Mouse (Mus musculus): Measurements from ENCODE around the gene Tfpi. TPM values are rescaled to one million over a fixed set of nuclear protein-coding genes. Genes with fewer than 3 reads are reported as not detected.
"Not testable (repeated sequence)": the region's sequence is repeated elsewhere in the genome, so short reads cannot be mapped to it uniquely, and the experiment has no call there.

The Tfpi gene
- polyA plus RNA-seq, 1 experiment from 2014 or later, result 21.2 TPM

GRCm38 (mm10) chr2:84428836-84429235 is 47.7 kb downstream of the Tfpi start:
- no peak overlapping the region for H3K27ac ChIP-seq (replicated peaks)
- WGBS, result 80% methylated on average over 3 of the region's 3 CpGs
- H3K9me3 ChIP-seq (replicated peaks), result no peaks in the 10 kb centered on the region
- no peak overlapping the region for H3K4me2 ChIP-seq
- H3K4me3 ChIP-seq (replicated peaks), result no peak overlapping the region
- no peak overlapping the region for H3K9ac ChIP-seq (replicated peaks)
- no peak for ATAC-seq (ENCODE audit: low FRiP score)
- no peaks in the 10 kb centered on the region for H3K36me3 ChIP-seq
- H3K27me3 ChIP-seq (replicated peaks), result no peaks in the 10 kb centered on the region
- 0 out of 2 replicates have a peak, but pooled peaks cover 9% of the 10 kb centered on the region for H3K4me1 ChIP-seq

DNA sequence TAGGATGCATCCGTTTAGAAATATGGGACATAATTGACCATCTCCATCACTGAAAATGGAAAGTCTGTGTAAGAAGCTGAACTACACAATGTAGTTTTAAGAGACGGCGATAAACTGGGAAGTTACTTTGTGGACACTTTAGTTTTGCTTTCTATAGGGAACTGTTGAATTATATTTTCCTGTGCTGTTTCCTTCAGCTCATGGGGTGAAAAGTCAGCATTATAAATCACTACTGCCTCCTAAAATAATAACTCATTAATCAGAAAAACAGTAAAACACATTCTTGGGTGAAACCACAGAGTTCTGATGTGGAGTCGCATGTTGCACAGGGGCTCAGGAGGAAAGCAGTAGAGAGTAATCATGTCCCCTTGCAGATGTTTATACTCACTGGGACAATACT is 50.0 kb downstream of the Tfpi start:
- H3K36me3 ChIP-seq, result no peaks in the 10 kb centered on the region
- no peak overlapping the region for H3K9ac ChIP-seq (replicated peaks)
- no peak overlapping the region for H3K27ac ChIP-seq (replicated peaks)
- ATAC-seq (ENCODE audit: low FRiP score), result no peak
- H3K9me3 ChIP-seq (replicated peaks), result no peaks in the 10 kb centered on the region
- H3K4me1 ChIP-seq, result 0 out of 2 replicates have a peak, but pooled peaks cover 9% of the 10 kb centered on the region
- H3K4me3 ChIP-seq (replicated peaks), result no peak overlapping the region
- H3K27me3 ChIP-seq (replicated peaks), result no peaks in the 10 kb centered on the region
- WGBS, result 85% methylated on average over 4 of the region's 4 CpGs
- no peak overlapping the region for H3K4me2 ChIP-seq

GRCm38 (mm10) chr2:84425138-84425537 is 51.4 kb downstream of the Tfpi start, which contains the start of gene Calcrl:
TSS of gene Calcrl (minus strand) at chr2:84425411.
- ATAC-seq (ENCODE audit: low FRiP score), result peak; percentile 65; the same call in 1 of the 2 replicates
- peak within 1 kb of the TSS; percentile 35 for H3K4me3 ChIP-seq (replicated peaks)
- no peaks in the 10 kb centered on the region for H3K27me3 ChIP-seq (replicated peaks)
- no peaks in the 10 kb centered on the region for H3K9me3 ChIP-seq (replicated peaks)
- 0% methylated on average over 10 of the region's 10 CpGs for WGBS
- 0 out of 2 replicates have a peak, but pooled peaks cover 9% of the 10 kb centered on the region for H3K4me1 ChIP-seq
- H3K4me2 ChIP-seq, result peak within 1 kb of the TSS; percentile 56
- H3K36me3 ChIP-seq, result no peaks in the 10 kb centered on the region
- H3K9ac ChIP-seq (replicated peaks), result 0 out of 2 replicates have a peak within 1 kb of the TSS, but pooled peaks have one; percentile 18
- H3K27ac ChIP-seq (replicated peaks), result peak within 1 kb of the TSS; percentile 74

DNA sequence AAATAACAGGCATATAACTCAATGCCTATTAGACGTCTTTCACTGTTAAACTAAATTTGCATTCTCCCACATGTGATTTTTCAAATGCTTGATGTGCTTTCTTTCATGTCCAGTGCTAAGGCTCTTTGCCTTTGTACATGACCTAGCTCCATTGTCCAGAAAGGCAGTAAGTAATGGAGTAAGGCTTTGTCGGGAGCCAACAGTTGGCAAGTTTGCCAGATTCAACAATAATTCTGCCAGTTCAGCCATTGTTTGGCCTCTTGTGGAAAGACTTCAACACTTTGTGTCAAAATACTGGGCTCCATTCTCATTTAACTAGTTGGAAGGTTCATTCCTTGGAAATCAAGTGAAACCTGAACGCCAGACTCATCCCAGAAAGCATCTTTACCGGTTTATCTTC is 60.1 kb downstream of the Tfpi start:
- Histone ChIP-seq H3K9ac (replicated peaks) (no peak overlapping the region), H3K36me3 (peaks cover 3% of the 10 kb centered on the region; the same call in 1 of the 2 replicates), H3K9me3 (replicated peaks) (no peaks in the 10 kb centered on the region), H3K4me2 (no peak overlapping the region), H3K27ac (replicated peaks) (no peak overlapping the region), H3K27me3 (replicated peaks) (no peaks in the 10 kb centered on the region), H3K4me3 (replicated peaks) (no peak overlapping the region), H3K4me1 (no peaks in the 10 kb centered on the region)
- ATAC-seq (ENCODE audit: low FRiP score), result no peak; the same call in 1 of the 2 replicates
- WGBS, result 29% methylated on average over 4 of the region's 4 CpGs

- no peaks in the 10 kb centered on the region for H3K4me1 ChIP-seq
- no peaks in the 10 kb centered on the region for H3K9me3 ChIP-seq (replicated peaks)
- H3K27ac ChIP-seq (replicated peaks), result no peak overlapping the region
- peaks cover 3% of the 10 kb centered on the region; the same call in 1 of the 2 replicates for H3K36me3 ChIP-seq
- no peaks in the 10 kb centered on the region for H3K27me3 ChIP-seq (replicated peaks)
- no peak overlapping the region for H3K9ac ChIP-seq (replicated peaks)
- H3K4me3 ChIP-seq (replicated peaks), result no peak overlapping the region
- H3K4me2 ChIP-seq, result no peak overlapping the region
- no peak for ATAC-seq (ENCODE audit: low FRiP score)
These were observed 66.6 kb downstream of the Tfpi start for GRCm38 (mm10) chr2:84409796-84410592.

GRCm38 (mm10) chr2:84404834-84405233 is 71.7 kb downstream of the Tfpi start:
- H3K4me2 ChIP-seq, result no peak overlapping the region
- no peak overlapping the region for H3K27ac ChIP-seq (replicated peaks)
- no peak for ATAC-seq (ENCODE audit: low FRiP score)
- no peaks in the 10 kb centered on the region for H3K4me1 ChIP-seq
- H3K9ac ChIP-seq (replicated peaks), result no peak overlapping the region
- WGBS, result 96% methylated on average over 3 of the region's 3 CpGs
- no peak overlapping the region for H3K4me3 ChIP-seq (replicated peaks)
- no peaks in the 10 kb centered on the region for H3K36me3 ChIP-seq
- no peaks in the 10 kb centered on the region for H3K27me3 ChIP-seq (replicated peaks)
- no peaks in the 10 kb centered on the region for H3K9me3 ChIP-seq (replicated peaks)

GRCm38 (mm10) chr2:84402713-84403112 is 73.9 kb downstream of the Tfpi start:
- 88% methylated on average over 3 of the region's 3 CpGs for WGBS
- no peaks in the 10 kb centered on the region for H3K9me3 ChIP-seq (replicated peaks)
- H3K27ac ChIP-seq (replicated peaks), result no peak overlapping the region
- no peaks in the 10 kb centered on the region for H3K36me3 ChIP-seq
- no peak overlapping the region for H3K9ac ChIP-seq (replicated peaks)
- H3K27me3 ChIP-seq (replicated peaks), result no peaks in the 10 kb centered on the region
- no peak for ATAC-seq (ENCODE audit: low FRiP score)
- H3K4me3 ChIP-seq (replicated peaks), result no peak overlapping the region
- H3K4me2 ChIP-seq, result no peak overlapping the region
- H3K4me1 ChIP-seq, result no peaks in the 10 kb centered on the region

GRCm38 (mm10) chr2:84396557-84396956 is 80.0 kb downstream of the Tfpi start:
- H3K4me2 ChIP-seq, result no peak overlapping the region
- no peaks in the 10 kb centered on the region for H3K9me3 ChIP-seq (replicated peaks)
- no peak for ATAC-seq (ENCODE audit: low FRiP score)
- no peak overlapping the region for H3K27ac ChIP-seq (replicated peaks)
- H3K4me1 ChIP-seq, result no peaks in the 10 kb centered on the region
- WGBS, result 78% methylated on average over 4 of the region's 4 CpGs
- H3K4me3 ChIP-seq (replicated peaks), result no peak overlapping the region
- no peak overlapping the region for H3K9ac ChIP-seq (replicated peaks)
- no peaks in the 10 kb centered on the region for H3K36me3 ChIP-seq
- no peaks in the 10 kb centered on the region for H3K27me3 ChIP-seq (replicated peaks)

GRCm38 (mm10) chr2:84393236-84393635 is 83.3 kb downstream of the Tfpi start:
- no peak overlapping the region for H3K9ac ChIP-seq (replicated peaks)
- no peak overlapping the region for H3K4me2 ChIP-seq
- 90% methylated on average over 4 of the region's 4 CpGs for WGBS
- H3K27me3 ChIP-seq (replicated peaks), result no peaks in the 10 kb centered on the region
- no peaks in the 10 kb centered on the region for H3K36me3 ChIP-seq
- no peaks in the 10 kb centered on the region for H3K9me3 ChIP-seq (replicated peaks)
- no peak for ATAC-seq (ENCODE audit: low FRiP score)
- H3K27ac ChIP-seq (replicated peaks), result no peak overlapping the region
- H3K4me3 ChIP-seq (replicated peaks), result no peak overlapping the region
- no peaks in the 10 kb centered on the region for H3K4me1 ChIP-seq

DNA sequence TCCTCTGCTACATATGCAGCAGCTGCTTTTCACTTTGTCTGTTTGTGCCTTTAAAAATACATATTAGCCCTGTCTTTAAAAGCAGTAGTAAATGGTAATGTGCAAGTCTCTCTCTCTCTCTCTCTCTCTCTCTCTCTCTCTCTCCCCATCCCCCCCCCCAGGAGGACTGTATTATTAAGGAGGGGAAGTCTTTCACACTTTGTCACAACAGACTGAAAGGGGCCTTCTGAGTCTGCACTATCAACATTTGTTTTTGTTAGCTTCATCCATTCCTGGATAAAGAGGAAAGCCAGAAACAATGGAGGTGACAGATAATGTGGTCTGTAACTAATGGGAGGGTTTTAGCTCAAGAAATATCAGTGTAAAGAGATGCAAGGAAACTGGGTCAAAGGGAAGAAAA is 87.5 kb downstream of the Tfpi start:
- H3K9me3 ChIP-seq (replicated peaks), result no peaks in the 10 kb centered on the region

GRCm38 (mm10) chr2:84388537-84388936 is 88.0 kb downstream of the Tfpi start:
- WGBS, result 91% methylated on average over 14 of the region's 14 CpGs
- H3K36me3 ChIP-seq; H3K4me3 ChIP-seq (replicated peaks); ATAC-seq (ENCODE audit: low FRiP score); H3K9ac ChIP-seq (replicated peaks); H3K27ac ChIP-seq (replicated peaks); H3K9me3 ChIP-seq (replicated peaks); H3K27me3 ChIP-seq (replicated peaks); H3K4me2 ChIP-seq: not testable (repeated sequence)
- H3K4me1 ChIP-seq, result peaks cover 11% of the 10 kb centered on the region

More for the DNA sequence above, 87.5 kb downstream of the Tfpi start:
- H3K4me1 ChIP-seq, result peaks cover 11% of the 10 kb centered on the region
- H3K4me3 ChIP-seq (replicated peaks), result no peak overlapping the region
- no peaks in the 10 kb centered on the region for H3K36me3 ChIP-seq
- ATAC-seq (ENCODE audit: low FRiP score), result no peak
- H3K4me2 ChIP-seq, result no peak overlapping the region
- H3K27me3 ChIP-seq (replicated peaks), result no peaks in the 10 kb centered on the region
- no peak overlapping the region for H3K27ac ChIP-seq (replicated peaks)
- no peak overlapping the region for H3K9ac ChIP-seq (replicated peaks)

DNA sequence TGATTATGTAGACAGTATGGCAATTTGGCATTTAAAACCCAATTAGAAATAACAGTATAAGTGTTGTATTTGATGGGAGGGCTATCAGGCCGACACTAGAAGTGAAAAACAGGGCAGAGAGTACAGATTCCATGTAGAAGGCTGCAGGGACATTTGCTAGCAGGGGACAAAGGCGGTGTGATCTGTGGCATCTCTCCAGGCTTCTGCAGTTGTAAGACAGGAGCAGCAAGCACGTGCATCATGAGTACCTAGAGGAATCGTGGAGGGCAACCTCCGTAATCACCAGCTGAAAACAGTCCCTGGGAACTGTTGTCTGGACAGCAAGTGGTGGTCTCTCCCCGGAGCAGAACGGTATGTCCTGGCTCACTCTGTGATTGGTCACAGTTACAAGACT is 88.6 kb downstream of the Tfpi start:
- Histone ChIP-seq H3K9ac (replicated peaks) (no peak overlapping the region), H3K27ac (replicated peaks) (no peak overlapping the region), H3K4me1 (peaks cover 11% of the 10 kb centered on the region), H3K4me2 (peak overlapping the region; percentile 47; the same call in 1 of the 2 replicates), H3K9me3 (replicated peaks) (no peaks in the 10 kb centered on the region), H3K4me3 (replicated peaks) (no peak overlapping the region), H3K36me3 (no peaks in the 10 kb centered on the region), H3K27me3 (replicated peaks) (no peaks in the 10 kb centered on the region)
- ATAC-seq (ENCODE audit: low FRiP score), result no peak
- WGBS, result 70% methylated on average over 7 of the region's 7 CpGs
